Mouse (Mus musculus) thymus, adult 2 months (tissue): ENCODE results near the gene Robo1.

Experiments used
- CTCF ChIP-seq: fragments of 200-500 bp; IDR thresholded peaks from 2 replicates; pipeline ENCODE4 v1.5.1; 2012; ENCODE audit warnings: mild to moderate bottlenecking, control low read depth, low read length, moderate library complexity, borderline replicate concordance; ENCODE audit not compliant: control insufficient read depth, poor library complexity, insufficient read depth; ENCODE audit errors: extremely low read depth
- POLR2A ChIP-seq: fragments of 200-500 bp; IDR thresholded peaks from 2 replicates; pipeline ENCODE4 v1.6.1; 2012; ENCODE audit warnings: mild to moderate bottlenecking, low read length, control low read depth, moderate library complexity; ENCODE audit not compliant: control insufficient read depth, poor library complexity, insufficient read depth; ENCODE audit errors: extremely low read depth

GRCm38 (mm10) chr16:72795379-72795712 lies 487.2 kb downstream of the Robo1 start:
- TF ChIP-seq POLR2A (no peak), CTCF (no peak)
